Mouse (Mus musculus) testis, adult 2 months (tissue): Measurements from ENCODE around the gene Ndufaf1. TPM values are rescaled to one million over a fixed set of nuclear protein-coding genes. Genes with fewer than 3 reads are reported as not detected.

Experiments
- H3K27ac ChIP-seq: fragments of 200-500 bp; 2 replicates; pipeline ENCODE4 v1.5.1; 2012; ENCODE audit warnings: low read depth, low read length; ENCODE audit not compliant: control insufficient read depth, insufficient read depth
- H3K27me3 ChIP-seq: fragments of 200-500 bp; 2 replicates; pipeline ENCODE4 v1.6.1; 2012; ENCODE audit warnings: mild to moderate bottlenecking, low read length, moderate library complexity; ENCODE audit not compliant: control insufficient read depth, insufficient read depth
- H3K36me3 ChIP-seq: fragments of 200-500 bp; 2 replicates; pipeline ENCODE4 v1.6.1; 2012; ENCODE audit warnings: mild to moderate bottlenecking, low read length; ENCODE audit not compliant: control insufficient read depth, insufficient read depth
- H3K4me1 ChIP-seq: fragments of 200-500 bp; 2 replicates; pipeline ENCODE4 v1.6.1; 2012; ENCODE audit warnings: low read length; ENCODE audit not compliant: control insufficient read depth, insufficient read depth
- H3K4me3 ChIP-seq: fragments of 200-500 bp; 2 replicates; pipeline ENCODE4 v1.5.1; 2012; ENCODE audit warnings: low read depth, mild to moderate bottlenecking, low read length, moderate library complexity, mixed read lengths; ENCODE audit not compliant: control insufficient read depth
- CTCF ChIP-seq: fragments of 200-500 bp; IDR thresholded peaks from 2 replicates; pipeline ENCODE4 v1.5.1; 2012; ENCODE audit warnings: low read depth, mild to moderate bottlenecking, inconsistent platforms, low read length, moderate library complexity; ENCODE audit not compliant: control insufficient read depth, insufficient read depth, insufficient replicate concordance
- POLR2A ChIP-seq: fragments of 200-500 bp; IDR thresholded peaks from 2 replicates; pipeline ENCODE4 v1.6.1; 2012; ENCODE audit warnings: low read depth, mild to moderate bottlenecking, inconsistent platforms, low read length, moderate library complexity; ENCODE audit not compliant: control insufficient read depth
- polyA plus RNA-seq: library from polyadenylated mRNA; depleted of rRNA; stranded (reverse); fragments of >200 nt; gene quantifications from 2 replicates; pipeline ENCODE4 v1.2.3, GENCODE M21; 2012; rRNA removed

The Ndufaf1 gene
- polyA plus RNA-seq = 5.2 and 6.7 TPM in 2 replicates

DNA sequence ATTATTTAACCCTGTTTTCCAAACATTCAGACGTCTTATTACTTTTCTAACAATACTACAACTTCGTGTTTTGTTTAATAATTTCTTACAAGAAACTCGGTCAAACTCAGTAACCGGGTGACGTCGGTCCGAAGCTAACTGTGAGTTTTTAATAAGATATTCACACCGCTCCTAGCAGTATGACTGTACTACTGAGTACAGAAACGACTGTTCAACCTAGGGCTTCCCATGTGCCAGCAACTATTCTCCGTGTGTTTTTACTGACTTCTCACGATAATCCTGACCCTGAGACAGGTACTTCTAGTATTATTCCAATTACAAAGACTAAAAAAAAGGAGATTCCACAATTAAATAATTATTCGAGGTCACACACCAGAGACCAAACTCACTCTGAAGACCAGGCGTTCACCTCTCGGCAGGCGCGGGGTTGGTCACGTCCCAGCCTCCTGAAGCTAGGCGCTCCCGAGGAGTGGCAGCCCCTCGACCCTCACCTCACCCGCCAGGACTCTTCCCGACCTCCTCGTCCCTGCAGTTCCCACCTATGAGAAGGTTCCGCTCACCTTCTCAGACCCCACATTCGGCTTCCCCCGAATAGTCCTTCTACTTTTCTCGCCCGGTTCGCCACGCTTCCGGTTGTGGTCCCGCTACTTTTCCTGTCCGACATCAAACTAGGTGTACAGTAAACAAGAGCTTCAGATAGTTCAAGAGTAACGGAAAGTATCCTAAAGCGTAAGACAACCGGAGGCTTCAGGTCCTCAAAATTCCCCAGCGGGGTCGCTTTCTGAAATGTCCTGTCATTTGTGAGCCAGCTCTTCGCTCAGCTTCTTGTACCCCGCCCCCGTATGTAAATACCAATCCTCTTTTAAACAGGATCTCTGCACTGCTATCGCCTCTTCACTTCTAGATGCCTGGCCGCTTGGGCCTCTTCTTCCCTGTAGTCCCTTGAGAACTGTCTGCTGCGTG is at the start of gene Ndufaf1:
Ndufaf1 (minus strand) TSS at position 608 of the 963 bp plus-strand sequence.
- Histone ChIP-seq H3K36me3 (no peaks in the 10 kb centered on the region), H3K27ac (peak within 1 kb of the TSS; percentile 96), H3K4me3 (peak within 1 kb of the TSS; percentile 100), H3K4me1 (no peaks in the 10 kb centered on the region; the same call in 1 of the 2 replicates), H3K27me3 (no peaks in the 10 kb centered on the region)
- no peak for TF ChIP-seq CTCF
- TF ChIP-seq POLR2A = peak; percentile 82

DNA sequence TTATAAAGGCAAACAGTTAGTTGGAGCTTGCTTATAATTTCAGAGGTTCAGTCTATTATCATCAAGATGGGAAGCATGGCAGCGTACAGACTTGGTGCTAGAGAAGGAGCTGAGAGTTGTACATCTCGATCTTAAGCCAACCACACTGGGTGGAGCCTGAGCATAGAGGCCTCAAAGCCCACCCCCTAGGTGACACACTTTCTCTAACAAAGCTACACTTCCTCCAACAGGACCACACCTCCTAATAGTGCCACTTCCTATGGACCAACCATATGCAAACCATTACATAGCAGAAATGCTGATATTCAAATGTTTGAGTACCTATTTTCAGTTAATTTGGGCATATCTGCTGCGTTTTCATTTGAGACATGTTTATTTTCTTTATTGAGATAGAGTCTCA is 47.4 kb upstream of the Ndufaf1 start:
- Histone ChIP-seq H3K27me3 (no peaks in the 10 kb centered on the region), H3K4me3 (no peak overlapping the region), H3K27ac (no peak overlapping the region), H3K36me3 (no peaks in the 10 kb centered on the region), H3K4me1 (no peaks in the 10 kb centered on the region)
- TF ChIP-seq POLR2A (no peak), CTCF (no peak)

DNA sequence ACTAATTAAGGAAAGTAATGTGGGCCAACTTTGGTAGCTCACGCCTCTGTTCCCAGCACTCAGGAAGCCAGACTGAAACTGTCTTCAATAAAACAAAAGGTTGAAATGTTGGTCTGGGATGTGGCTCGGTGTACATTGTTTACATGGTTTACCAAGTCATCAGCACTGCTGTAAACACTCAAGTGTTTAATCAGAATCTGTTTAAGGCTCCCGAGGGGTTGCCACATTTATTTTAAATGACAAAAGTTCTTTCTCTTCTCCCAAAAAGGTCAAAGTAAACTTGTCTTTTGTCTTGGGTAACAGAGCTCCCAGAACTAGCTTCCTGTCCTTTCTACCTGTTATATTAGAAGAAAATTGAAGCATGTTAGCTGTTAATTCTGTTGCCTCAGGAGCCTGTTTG is 45.0 kb upstream of the Ndufaf1 start:
- H3K27ac ChIP-seq = no peak overlapping the region
- no peaks in the 10 kb centered on the region for H3K27me3 ChIP-seq
- no peak for TF ChIP-seq POLR2A
- TF ChIP-seq CTCF = no peak
- H3K4me1 ChIP-seq = no peaks in the 10 kb centered on the region
- H3K4me3 ChIP-seq = no peak overlapping the region
- no peaks in the 10 kb centered on the region; the same call in 1 of the 2 replicates for H3K36me3 ChIP-seq

DNA sequence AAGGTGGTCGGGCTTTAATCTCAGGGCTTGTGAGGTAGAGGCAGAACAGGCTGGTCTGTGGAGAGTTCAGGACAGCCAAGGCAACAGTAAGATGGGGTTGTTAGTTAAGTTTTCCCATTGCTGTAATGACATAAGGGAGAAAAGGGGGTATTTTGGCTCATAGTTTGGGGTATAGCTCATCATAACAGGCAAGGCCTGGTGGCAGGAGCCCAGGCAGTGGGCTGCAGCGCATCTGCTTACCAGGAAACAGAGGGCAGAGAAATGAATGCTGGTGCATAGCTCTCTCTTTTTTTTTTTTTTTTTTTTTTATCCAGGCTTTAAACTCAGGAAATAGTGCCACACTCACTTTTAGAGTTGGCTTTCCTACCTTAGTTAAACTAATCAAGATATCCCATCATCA is 40.5 kb upstream of the Ndufaf1 start:
- TF ChIP-seq CTCF = no peak
- no peak for TF ChIP-seq POLR2A
- H3K4me1 ChIP-seq = no peaks in the 10 kb centered on the region
- H3K27me3 ChIP-seq = no peaks in the 10 kb centered on the region
- H3K36me3 ChIP-seq = no peaks in the 10 kb centered on the region; the same call in 1 of the 2 replicates
- no peak overlapping the region for H3K27ac ChIP-seq
- no peak overlapping the region for H3K4me3 ChIP-seq

DNA sequence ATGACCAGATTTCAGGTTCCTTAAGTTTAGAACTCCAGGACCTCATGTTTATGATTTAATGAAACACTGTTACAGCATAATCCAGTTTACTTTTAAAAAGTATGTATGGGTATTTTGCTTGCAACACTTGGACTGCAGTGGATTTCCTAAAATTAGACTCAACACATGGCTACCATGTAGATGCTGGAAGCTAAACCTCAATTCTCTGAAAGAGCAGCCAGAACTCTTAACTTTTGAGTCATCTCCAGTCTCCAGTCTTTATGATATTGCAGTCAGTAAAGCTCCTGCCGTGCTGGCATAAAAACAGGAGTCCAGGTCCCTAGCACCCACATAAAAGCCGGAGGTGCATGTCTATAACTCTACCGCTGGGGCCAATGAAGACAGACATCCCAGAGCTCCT is 37.3 kb upstream of the Ndufaf1 start:
- H3K36me3 ChIP-seq = no peaks in the 10 kb centered on the region; the same call in 1 of the 2 replicates

GRCm38 (mm10) chr2:119698472-119698871 is 35.8 kb upstream of the Ndufaf1 start:
- no peaks in the 10 kb centered on the region for H3K27me3 ChIP-seq
- H3K36me3 ChIP-seq = no peaks in the 10 kb centered on the region; the same call in 1 of the 2 replicates

More for the DNA sequence above, 37.3 kb upstream of the Ndufaf1 start:
- Histone ChIP-seq H3K4me1 (no peaks in the 10 kb centered on the region), H3K27me3 (no peaks in the 10 kb centered on the region), H3K4me3 (no peak overlapping the region), H3K27ac (no peak overlapping the region)
- TF ChIP-seq POLR2A = no peak
- TF ChIP-seq CTCF = no peak

DNA sequence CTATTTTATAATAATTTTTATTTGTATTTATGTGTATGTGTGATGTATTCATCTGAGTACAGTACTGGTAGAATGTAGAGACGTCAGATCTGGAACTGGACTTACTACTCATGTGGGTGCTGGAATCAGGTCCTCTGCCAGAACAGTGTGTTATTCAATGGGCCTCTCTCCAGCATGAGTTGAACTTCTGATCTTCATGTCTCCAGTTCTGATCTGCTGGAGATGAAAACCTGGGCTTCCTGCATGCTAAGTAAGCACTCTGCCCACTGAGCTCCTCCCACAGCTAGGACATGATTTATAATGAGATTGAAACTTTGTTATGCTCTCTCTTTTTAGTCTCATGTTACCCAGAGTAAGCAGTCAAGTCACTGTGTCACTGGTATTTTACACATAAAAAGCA is 33.5 kb upstream of the Ndufaf1 start:
- H3K27me3 ChIP-seq = no peaks in the 10 kb centered on the region
- H3K4me3 ChIP-seq = no peak overlapping the region
- no peak overlapping the region for H3K27ac ChIP-seq
- H3K4me1 ChIP-seq = no peaks in the 10 kb centered on the region
- no peaks in the 10 kb centered on the region; the same call in 1 of the 2 replicates for H3K36me3 ChIP-seq
- TF ChIP-seq POLR2A (no peak), CTCF (no peak)

More at GRCm38 (mm10) chr2:119698472-119698871, 35.8 kb upstream of the Ndufaf1 start:
- TF ChIP-seq POLR2A = no peak
- TF ChIP-seq CTCF = no peak
- H3K4me3 ChIP-seq = no peak overlapping the region
- H3K4me1 ChIP-seq = no peaks in the 10 kb centered on the region
- H3K27ac ChIP-seq = no peak overlapping the region
